Mouse (Mus musculus): ENCODE measurements around the gene Gm37240.

Gene Gm37240

DNA sequence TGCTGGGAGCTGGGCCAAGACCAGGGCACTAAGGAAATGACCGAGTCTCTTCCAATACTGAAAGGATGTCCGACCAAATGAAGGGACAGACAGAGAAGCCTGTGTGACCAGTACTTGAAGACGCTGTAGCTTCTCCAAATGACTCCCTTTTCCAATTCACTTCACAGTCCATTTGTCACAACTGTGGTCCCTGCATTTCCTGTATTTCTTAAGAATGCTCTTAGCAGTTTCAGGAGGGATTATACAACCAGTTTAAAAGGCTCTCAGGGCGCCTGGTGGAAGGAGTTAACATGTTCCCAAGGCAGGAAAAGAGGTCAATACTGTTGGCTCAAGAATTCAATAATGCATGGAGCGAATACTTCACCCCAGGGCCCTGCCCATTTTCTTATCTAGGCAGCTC, 1414.4 kb downstream of the Gm37240 start:
- DNase-seq (ENCODE audit: inconsistent age in 2 of 2, low spot score in 1 of 2), result no peak

DNA sequence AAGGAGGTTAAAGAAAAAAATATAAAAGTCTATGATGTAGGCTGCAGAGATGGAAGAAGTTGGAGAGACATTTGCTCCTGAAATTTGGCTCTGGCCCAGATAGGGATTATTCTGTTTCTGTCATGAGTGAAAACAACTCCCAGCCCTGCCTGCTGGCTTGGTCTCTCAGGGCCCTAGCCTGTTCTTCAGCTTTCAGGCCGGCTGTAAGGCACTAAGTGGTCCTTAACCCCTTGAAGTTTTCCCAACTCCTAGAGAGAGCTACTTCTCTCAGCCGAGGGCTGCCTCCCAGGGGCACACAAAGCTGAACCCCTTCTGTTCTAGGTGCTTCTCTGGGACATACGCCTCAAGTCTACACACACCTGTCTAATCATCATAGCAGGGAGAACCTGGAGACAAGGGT, 1414.8 kb downstream of the Gm37240 start:
- DNase-seq (ENCODE audit: inconsistent age in 2 of 2, low spot score in 1 of 2), result no peak

DNA sequence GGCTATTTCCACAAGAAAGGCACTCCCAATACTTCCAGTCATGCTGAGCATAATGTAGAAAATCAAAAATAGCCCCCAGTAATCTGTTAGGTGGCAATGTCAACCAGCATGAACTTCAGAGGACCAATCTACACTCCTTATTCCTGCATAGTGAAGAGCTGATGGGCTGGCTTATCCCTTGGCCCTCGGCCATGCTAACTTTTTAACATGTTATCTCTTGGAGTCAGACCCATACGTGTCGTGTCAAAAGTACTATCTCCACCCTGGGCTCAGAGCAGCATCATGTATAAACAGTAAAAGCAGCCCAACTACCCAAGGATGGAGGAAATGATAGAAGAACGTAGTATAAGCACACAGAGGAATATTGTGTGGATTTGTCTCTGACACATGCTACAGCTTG, 1416.2 kb downstream of the Gm37240 start:
- no peak for DNase-seq (ENCODE audit: inconsistent age in 2 of 2, low spot score in 1 of 2)

DNA sequence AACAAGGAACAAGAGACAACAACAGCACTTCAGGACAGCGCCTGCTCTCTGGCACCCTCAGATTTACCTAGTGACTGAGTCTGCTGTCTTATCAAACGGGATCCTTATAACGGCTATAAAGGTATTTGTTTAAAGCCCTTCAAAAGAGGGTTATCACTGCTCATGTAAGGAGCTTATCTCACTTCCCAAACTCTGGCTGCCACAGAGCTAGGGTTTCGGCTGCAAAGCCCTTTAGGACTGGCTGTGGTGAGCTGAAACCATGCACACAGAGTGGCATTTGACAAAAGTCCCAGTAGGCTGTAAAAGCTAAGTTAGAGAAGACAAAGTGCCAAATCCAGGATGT, 1419.2 kb downstream of the Gm37240 start:
- DNase-seq (ENCODE audit: inconsistent age in 2 of 2, low spot score in 1 of 2), result no peak

DNA sequence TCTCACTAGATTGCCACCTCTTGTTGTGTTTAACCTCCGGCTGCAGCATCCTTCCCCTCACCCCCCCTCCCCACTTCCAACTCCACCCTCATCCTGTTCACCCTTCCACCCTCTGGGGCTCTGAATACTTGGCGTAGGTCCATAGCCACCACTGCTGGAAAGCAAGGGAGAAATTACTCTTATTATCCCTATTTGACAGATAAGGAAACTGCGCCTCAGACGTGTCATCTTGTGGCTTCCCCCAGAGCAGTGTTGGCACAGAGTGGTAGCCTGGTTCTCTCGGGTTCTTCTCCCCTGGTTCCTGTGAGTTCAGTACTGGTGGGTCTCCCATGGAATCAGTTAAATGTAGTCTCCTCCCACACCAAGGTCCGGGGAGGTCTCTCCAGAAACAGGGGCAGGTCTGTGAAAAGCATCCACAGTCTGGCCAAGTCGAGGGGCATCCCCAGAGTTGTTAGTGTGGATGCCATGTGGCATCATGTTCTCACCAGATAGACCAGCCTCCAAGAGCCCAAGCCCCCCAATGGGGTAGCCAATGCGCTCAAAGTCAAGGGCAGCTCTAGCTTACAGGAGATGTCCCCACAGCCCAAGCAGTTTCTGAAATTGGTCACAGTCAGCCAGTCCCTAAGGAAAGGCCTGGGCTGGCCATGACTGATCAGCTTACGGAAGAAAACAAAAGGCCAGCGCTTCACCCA, 1419.8 kb downstream of the Gm37240 start:
- DNase-seq (ENCODE audit: inconsistent age in 2 of 2, low spot score in 1 of 2), result peak; percentile 37 to 60

DNA sequence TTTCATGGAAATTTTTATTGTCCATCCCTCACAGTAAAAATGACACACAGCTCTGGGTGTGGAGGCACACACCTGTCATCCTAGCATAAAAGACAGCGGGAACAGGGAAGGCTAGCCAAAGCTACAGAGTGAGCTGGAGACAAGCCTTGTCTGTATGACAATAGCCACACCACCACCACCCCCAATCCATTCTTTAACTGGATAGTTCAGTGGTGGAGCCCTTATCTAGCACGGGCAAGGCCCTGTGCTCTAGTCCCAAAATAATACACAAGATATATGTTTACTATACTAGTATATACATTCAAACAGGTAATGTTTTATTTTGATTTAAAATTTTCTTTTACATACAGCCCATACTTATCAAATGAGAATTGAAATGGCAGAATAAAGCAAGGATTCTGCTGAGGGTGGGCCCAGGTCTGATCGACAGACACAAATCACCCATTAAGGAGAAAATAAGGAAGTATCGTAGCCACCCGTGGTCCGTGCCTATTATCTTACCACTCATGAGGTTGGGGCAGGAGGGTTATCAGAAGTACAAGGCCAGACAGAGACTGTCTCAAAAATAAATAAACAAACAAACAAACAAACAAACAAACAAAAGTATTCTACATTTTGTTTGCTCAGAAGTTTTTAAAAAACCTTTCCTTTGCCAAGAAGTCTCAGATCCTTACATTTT, 1421.4 kb downstream of the Gm37240 start:
- no peak for DNase-seq (ENCODE audit: inconsistent age in 2 of 2, low spot score in 1 of 2)

DNA sequence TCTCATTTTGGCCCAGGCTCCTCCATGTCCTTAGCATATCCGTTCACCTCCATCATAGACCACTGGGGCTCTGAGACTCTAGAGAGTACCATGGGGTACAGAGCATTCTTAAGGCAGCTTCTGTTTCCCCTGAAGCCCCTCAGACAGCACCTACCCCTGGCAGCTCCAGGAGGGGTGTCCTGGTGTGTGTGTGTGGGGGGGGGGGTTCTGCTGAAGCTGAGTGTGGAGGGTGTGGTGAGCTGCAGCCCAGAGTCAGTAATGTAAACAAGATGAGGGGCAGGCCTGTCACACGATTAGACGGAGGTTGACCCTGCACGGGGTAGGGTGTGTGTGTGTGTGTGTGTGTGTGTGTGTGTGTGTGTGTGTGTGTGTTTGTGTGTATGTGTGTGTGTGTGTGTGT, 1425.6 kb downstream of the Gm37240 start:
- DNase-seq (ENCODE audit: inconsistent age in 2 of 2, low spot score in 1 of 2), result no peak

DNA sequence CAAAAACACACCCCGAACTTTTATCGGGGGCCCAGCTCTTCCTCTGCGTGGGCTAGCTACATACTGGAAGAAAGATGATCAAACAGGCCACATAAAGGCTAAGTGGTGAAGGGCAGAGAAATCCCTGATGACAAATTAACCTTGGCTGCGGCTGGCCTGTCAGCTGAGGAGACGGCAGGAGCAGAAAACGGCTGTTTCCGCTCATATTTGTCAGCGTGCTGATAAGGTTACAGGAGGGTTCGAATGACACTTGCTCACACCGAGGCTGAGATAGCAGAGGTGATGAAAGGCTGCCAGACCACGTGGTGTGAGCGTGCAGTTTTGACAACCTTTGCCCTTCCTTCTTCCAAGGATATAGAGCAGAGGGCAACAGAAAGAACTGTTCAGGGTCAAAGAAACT, 1426.4 kb downstream of the Gm37240 start:
- DNase-seq (ENCODE audit: inconsistent age in 2 of 2, low spot score in 1 of 2), result peak; percentile 71 to 92

DNA sequence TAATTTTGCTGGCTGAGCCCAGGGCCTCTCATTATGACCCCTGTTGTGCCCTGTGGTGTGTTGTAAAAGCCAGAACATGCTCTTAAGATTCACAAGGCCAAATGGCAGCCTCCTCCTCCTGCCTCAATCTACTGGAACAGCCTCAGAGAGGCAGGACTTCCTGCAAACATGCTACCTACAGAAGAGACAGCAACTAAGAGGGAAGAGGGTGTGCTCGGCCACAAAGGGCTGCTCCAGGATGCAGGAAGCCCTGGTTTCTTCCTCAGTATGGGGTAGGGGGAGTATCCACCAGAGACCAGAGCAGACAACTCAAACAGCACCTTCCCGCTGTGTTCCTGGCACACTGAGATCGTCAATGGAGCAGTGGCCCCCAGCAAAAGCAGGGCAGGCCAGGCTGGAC, 1426.8 kb downstream of the Gm37240 start:
- peak in 1 of 2 experiments; percentile 46 for DNase-seq (ENCODE audit: inconsistent age in 2 of 2, low spot score in 1 of 2)

DNA sequence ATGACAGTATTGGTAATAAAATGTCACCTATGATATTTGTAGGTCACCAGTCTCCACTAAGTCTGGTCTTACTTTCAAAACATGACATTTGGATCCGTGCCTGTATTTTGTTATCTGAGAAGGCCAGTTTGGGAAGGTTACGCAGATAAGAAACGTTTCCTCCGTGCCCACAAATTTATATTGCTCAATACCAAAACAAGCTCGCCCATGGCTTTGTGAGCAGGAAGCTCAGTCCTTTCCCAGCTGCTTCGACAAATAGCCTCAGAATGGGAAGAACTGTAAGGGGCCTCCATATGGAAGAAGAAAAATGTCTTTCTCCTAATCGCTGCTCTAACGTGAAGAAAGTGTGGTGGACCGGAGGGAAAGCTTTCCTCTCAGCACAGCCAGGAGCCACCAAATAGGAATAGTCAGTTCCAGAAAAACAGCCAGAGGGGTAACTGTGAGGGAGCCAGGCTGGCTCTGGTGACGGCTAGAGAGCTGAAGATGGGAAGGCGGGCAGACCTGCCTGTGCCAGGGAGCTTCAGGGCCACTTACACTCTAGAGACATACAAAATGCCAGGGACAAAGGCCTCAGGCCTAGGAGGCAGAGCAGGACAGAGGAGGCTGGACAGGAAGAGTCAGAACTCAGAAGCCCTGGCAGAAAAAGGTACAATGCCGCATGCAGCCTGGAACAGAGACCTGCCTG, 1431.4 kb downstream of the Gm37240 start:
- peak; percentile 74 to 95 for DNase-seq (ENCODE audit: inconsistent age in 2 of 2, low spot score in 1 of 2)

DNA sequence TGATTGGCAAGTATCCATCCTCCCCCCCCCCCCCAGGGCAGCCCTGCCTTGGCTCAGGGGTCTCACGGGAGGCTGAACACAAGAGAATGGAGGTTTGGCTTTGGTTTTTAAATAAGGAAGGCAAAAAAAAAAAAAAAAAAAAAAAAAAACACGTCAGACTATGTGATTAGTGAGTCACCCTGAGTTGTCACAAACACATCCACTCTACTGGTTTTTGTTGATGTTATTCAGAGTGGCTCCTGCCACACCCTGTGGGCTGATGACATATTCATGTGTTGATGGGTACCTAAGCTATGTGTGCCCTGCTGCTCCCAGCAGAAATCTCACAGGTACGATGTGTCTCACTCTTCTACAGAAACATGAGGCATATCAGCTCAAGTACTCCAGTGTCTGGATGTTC, 1436.7 kb downstream of the Gm37240 start:
- DNase-seq (ENCODE audit: inconsistent age in 2 of 2, low spot score in 1 of 2), result peak in 1 of 2 experiments; percentile 47

DNA sequence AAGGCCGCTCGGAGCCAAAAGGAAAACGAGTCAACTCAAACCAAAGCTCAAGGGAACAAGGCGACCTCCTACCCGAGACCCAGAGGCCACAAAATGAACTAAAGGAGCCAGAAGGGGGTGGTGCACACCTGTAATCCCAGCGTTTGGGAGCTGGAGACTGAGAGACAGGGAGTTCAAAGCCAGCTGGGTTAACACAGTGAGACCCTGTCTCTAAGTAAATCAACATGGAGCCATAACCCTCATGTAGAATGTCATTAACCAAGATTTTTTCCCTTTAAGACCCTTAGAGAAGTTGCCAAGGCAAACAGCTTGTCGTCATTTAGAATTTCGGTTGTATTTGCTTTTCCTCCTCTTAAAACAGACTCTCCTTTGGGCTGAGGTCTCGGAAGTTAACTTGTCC, 1438.3 kb downstream of the Gm37240 start:
- DNase-seq (ENCODE audit: inconsistent age in 2 of 2, low spot score in 1 of 2), result no peak

DNA sequence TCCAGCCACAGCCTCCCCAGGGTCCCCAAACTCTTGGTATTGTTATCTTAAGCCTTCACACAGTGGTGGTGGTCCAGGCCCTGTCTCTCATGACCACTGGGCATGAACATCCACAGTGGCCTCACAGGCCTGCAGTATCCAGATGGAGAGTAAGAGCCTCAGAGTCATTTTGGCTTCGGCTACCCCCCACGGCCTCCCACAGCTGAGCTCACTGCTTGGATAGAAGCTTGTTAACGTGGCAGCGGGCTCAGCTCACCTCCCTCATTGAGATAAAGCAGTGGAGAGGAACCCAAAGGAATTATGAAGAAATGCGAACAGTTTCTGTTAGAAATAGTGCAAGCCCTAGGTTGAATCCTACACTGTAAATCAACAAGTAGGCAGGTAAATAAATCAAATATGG, 1439.5 kb downstream of the Gm37240 start:
- no peak for DNase-seq (ENCODE audit: inconsistent age in 2 of 2, low spot score in 1 of 2)

All from adrenal gland, adult (tissue).